ENCODE assay signal across 9 mouse cellular contexts in the genomic region with DNA sequence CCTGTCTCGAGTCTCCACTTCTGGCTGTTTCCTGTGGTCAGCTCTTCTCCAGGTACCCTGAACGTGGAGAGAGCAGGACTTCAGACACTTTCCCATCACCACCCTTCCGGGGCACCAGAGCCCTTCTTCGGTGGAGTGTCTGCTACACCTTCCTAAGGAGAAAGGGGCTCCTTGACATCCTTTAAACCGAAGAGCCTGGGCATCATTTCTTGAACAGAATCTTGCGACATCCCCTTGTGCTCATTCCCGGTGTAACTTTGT. TPM values are rescaled to one million over a fixed set of nuclear protein-coding genes. Genes with fewer than 3 reads are reported as not detected.
DNase-seq lines count a peak whose midpoint lies in the region; ATAC-seq lines count a peak whose summit lies in the region.
"Had no signal": no experiment of that assay in that cellular context is flagged by ENCODE, and none has a peak within 500 bp of the region (broad histone marks: within the 10 kb centered on the region; RNA-seq: fewer than 3 reads in every experiment).

No protein-coding gene starts in this region.

- DNase-seq in heart, adult 9 months (ENCODE audit: low spot score in 2 of 2), result no peak
- DNase-seq in WW6 (ENCODE audit: low read depth, low spot score), result peak; percentile 9
- no peak for DNase-seq in midbrain, embryonic 14.5 days
- no peak for DNase-seq in testis, postnatal 10 days (ENCODE audit: low spot score)
- no peak for DNase-seq in frontal cortex, postnatal 36 days (ENCODE audit: low spot score in 2 of 2)
- DNase-seq in thymus, postnatal 14 days, result no peak

- 2% methylated on average over 7 of the region's 7 CpGs for WGBS in heart, embryonic 13.5 days
- under 1% methylated on average over 7 of the region's 7 CpGs for WGBS in hindbrain, embryonic 15.5 days
- WGBS in midbrain, embryonic 14.5 days, result under 1% methylated on average over 7 of the region's 7 CpGs

- no peak for ATAC-seq in heart, embryonic 13.5 days (ENCODE audit: extremely low read depth, insufficient number of reproducible peaks, low FRiP score, low TSS enrichment)
- no peak; the same call in 1 of the 2 replicates for ATAC-seq in hindbrain, embryonic 15.5 days (ENCODE audit: low FRiP score, low read depth)
- ATAC-seq in midbrain, embryonic 14.5 days (ENCODE audit: low FRiP score, low TSS enrichment), result no peak

- peak overlapping the region; percentile 61 for H3K4me3 ChIP-seq in heart, embryonic 13.5 days
- H3K4me3 ChIP-seq in hindbrain, embryonic 15.5 days, result peak overlapping the region; percentile 77
- peak overlapping the region; percentile 63 for H3K4me3 ChIP-seq in midbrain, embryonic 14.5 days (replicated peaks; ENCODE audit: low read depth, low read length)
- H3K4me3 ChIP-seq: myocyte had no signal

- no peaks in the 10 kb centered on the region for H3K36me3 ChIP-seq in heart, embryonic 13.5 days
- H3K36me3 ChIP-seq in hindbrain, embryonic 15.5 days, result no peaks in the 10 kb centered on the region
- H3K36me3 ChIP-seq in midbrain, embryonic 14.5 days (ENCODE audit: control insufficient read depth, insufficient read depth, low read length), result no peaks in the 10 kb centered on the region

- peak overlapping the region; percentile 68; the same call in 1 of the 2 replicates for H3K9ac ChIP-seq in heart, embryonic 13.5 days
- H3K9ac ChIP-seq in hindbrain, embryonic 15.5 days, result peak overlapping the region; percentile 65
- peak overlapping the region; percentile 59 for H3K9ac ChIP-seq in midbrain, embryonic 14.5 days (replicated peaks; ENCODE audit: low read length)

- H3K27ac ChIP-seq in heart, embryonic 13.5 days (replicated peaks), result no peak overlapping the region
- H3K27ac ChIP-seq in hindbrain, embryonic 15.5 days (replicated peaks), result peak overlapping the region; percentile 81
- H3K27ac ChIP-seq in midbrain, embryonic 14.5 days (replicated peaks; ENCODE audit: low read depth, low read length), result no peak overlapping the region

- H3K27me3 ChIP-seq in heart, embryonic 13.5 days (replicated peaks), result peaks cover 60% of the 10 kb centered on the region
- 0 out of 2 replicates have a peak, but pooled peaks cover 4% of the 10 kb centered on the region for H3K27me3 ChIP-seq in hindbrain, embryonic 15.5 days
- peaks cover 32% of the 10 kb centered on the region for H3K27me3 ChIP-seq in midbrain, embryonic 14.5 days (ENCODE audit: control insufficient read depth, insufficient read depth, low read length)

- H3K4me2 ChIP-seq in heart, embryonic 13.5 days, result peak overlapping the region; percentile 99
- H3K4me2 ChIP-seq in hindbrain, embryonic 15.5 days, result peak overlapping the region; percentile 82
- H3K4me2 ChIP-seq in midbrain, embryonic 14.5 days (ENCODE audit: low read length), result peak overlapping the region; percentile 92

- peaks cover 26% of the 10 kb centered on the region for H3K4me1 ChIP-seq in heart, embryonic 13.5 days
- peaks cover 15% of the 10 kb centered on the region for H3K4me1 ChIP-seq in hindbrain, embryonic 15.5 days (replicated peaks)
- peaks cover 21% of the 10 kb centered on the region for H3K4me1 ChIP-seq in midbrain, embryonic 14.5 days (ENCODE audit: control insufficient read depth, insufficient read depth, low read length)

- H3K9me3 ChIP-seq in heart, embryonic 13.5 days, result no peaks in the 10 kb centered on the region
- H3K9me3 ChIP-seq in hindbrain, embryonic 15.5 days, result no peaks in the 10 kb centered on the region
- no peaks in the 10 kb centered on the region for H3K9me3 ChIP-seq in midbrain, embryonic 14.5 days (ENCODE audit: control insufficient read depth, low read length)

RNA-seq across cellular contexts. Expression of a gene that starts 0.3 kb away (rescaled TPM):
- polyA plus RNA-seq in heart, embryonic 13.5 days (2015; fragmentation: Nextera tagmentation; extraction: Ambion mirVana), result 0.33 and 0.40 TPM in 2 replicates
- 58.6 and 67.8 TPM in 2 replicates for polyA plus RNA-seq in hindbrain, embryonic 15.5 days (2015; fragmentation: Nextera tagmentation; extraction: Ambion mirVana)
- polyA plus RNA-seq in midbrain, embryonic 14.5 days (2014; fragmentation: Nextera tagmentation; extraction: Ambion mirVana), result 38.5 and 45.8 TPM in 2 replicates

Comparison
In these comparisons a context has a peak if more than half of its experiments do, and no peak if none do; other contexts are left out.
1. RNA of a gene that starts 0.3 kb away (polyA plus RNA-seq): 58.6 to 67.8 TPM in hindbrain, embryonic 15.5 days and 38.5 to 45.8 TPM in midbrain, embryonic 14.5 days; 0.33 to 0.40 TPM in heart, embryonic 13.5 days; every median in the first group is over 10 times any median in the second.
2. Peak in every context shown above with its lines, with median percentiles within 50 percentile points of each other: H3K4me2 ChIP-seq, H3K4me3 ChIP-seq and H3K9ac ChIP-seq.